Mouse (Mus musculus) liver, embryonic 13.5 days (tissue): ENCODE measurements around the gene Jmy. TPM values are rescaled to one million over a fixed set of nuclear protein-coding genes. Genes with fewer than 3 reads are reported as not detected.

ENCODE experiments used
- ATAC-seq: fragments of 200-750 bp; cut with Nextera tagmentation; 2 replicates; pipeline ENCODE4 v1.8.0; 2017; ENCODE audit warnings: low read depth, mild to moderate bottlenecking, moderate number of reproducible peaks, moderate library complexity
- DNase-seq: peaks from one replicate; pipeline ENCODE4 v3.0.0; 2022
- H3K27ac ChIP-seq: fragments of 300-500 bp; sonication (generic); 2 replicates; pipeline ENCODE4 v1.5.1; 2015; ENCODE audit warnings: moderate library complexity, mild to moderate bottlenecking, inconsistent platforms
- H3K27me3 ChIP-seq: fragments of 300-500 bp; sonication (generic); 2 replicates; pipeline ENCODE4 v1.6.1; 2015; ENCODE audit warnings: mild to moderate bottlenecking, inconsistent platforms
- H3K36me3 ChIP-seq: fragments of 300-500 bp; sonication (generic); 2 replicates; pipeline ENCODE4 v1.6.1; 2015; ENCODE audit warnings: mild to moderate bottlenecking, inconsistent platforms
- H3K4me1 ChIP-seq: fragments of 300-500 bp; sonication (generic); replicated peaks from 2 replicates; pipeline ENCODE4 v1.6.1; 2015; ENCODE audit warnings: inconsistent platforms
- H3K4me2 ChIP-seq: fragments of 300-500 bp; sonication (generic); 2 replicates; pipeline ENCODE4 v1.6.1; 2015; ENCODE audit warnings: inconsistent platforms, mild to moderate bottlenecking, moderate library complexity
- H3K4me3 ChIP-seq: fragments of 300-500 bp; sonication (generic); replicated peaks from 2 replicates; pipeline ENCODE4 v1.5.1; 2015; ENCODE audit warnings: mild to moderate bottlenecking, inconsistent platforms
- H3K9ac ChIP-seq: fragments of 300-500 bp; sonication (generic); 2 replicates; pipeline ENCODE4 v1.6.1; 2015; ENCODE audit warnings: mild to moderate bottlenecking, inconsistent platforms
- H3K9me3 ChIP-seq: fragments of 300-500 bp; sonication (generic); replicated peaks from 2 replicates; pipeline ENCODE4 v1.6.1; 2016; ENCODE audit warnings: inconsistent platforms
- WGBS: fragments of 180-500 bp; shearing (Covaris S2); methylation state at CpG from one replicate; pipeline ENCODE4 v1.1.7; 2015; ENCODE audit not compliant: insufficient replicate concordance; 5-methylcytosine and 5-hydroxymethylcytosine counted together
- polyA plus RNA-seq: library from polyadenylated mRNA; unstranded; fragments of >200 nt; fragmentation: Nextera tagmentation; extraction: Ambion mirVana; gene quantifications from 2 replicates; pipeline ENCODE4 v1.2.1, GENCODE M21; 2015

The Jmy gene
- polyA plus RNA-seq, 1 experiment from 2014 or later: 2.7 TPM

DNA sequence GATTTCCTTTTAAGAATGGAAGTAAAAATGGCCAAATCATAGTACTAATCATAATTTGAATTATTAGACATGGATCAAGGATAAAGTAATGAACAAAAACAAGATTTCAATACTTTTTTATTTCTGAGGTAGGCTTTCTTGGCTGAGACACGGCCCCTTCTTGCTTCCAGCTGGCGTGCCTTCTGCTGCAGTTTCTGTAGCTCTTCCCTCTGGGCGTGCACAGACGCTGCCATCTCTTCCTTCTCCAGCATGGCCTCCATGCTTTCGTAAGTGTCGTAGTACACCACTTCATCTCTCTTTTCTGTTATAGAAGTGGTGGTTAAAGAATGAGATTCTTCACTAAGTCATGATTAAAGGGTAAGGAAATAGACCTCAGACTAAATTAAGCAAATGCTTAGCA, 46.3 kb downstream of the Jmy start:
- H3K9me3 ChIP-seq: no peaks in the 10 kb centered on the region
- H3K27ac ChIP-seq: no peak overlapping the region
- no peaks in the 10 kb centered on the region for H3K4me1 ChIP-seq
- no peak overlapping the region for H3K9ac ChIP-seq
- DNase-seq: no peak
- H3K4me3 ChIP-seq: no peak overlapping the region
- H3K27me3 ChIP-seq: no peaks in the 10 kb centered on the region
- peaks cover 56% of the 10 kb centered on the region for H3K36me3 ChIP-seq
- no peak for ATAC-seq
- 87% methylated on average over 6 of the region's 6 CpGs for WGBS
- no peak overlapping the region for H3K4me2 ChIP-seq

DNA sequence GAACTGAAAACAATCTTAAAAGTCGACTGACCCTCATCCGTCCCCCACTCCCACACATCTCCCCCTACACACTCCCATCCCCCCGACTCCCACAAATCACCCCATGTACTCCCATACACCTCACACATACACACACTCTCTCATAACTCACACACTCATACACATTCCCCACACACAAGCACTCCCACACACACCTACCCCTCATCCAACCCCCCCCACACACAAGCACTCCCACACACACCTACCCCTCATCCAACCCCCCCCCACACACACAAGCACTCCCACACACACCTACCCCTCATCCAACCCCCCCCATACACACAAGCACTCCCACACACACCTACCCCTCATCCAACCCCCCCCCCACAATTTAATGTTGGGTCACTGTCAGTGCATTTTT, 59.4 kb downstream of the Jmy start:
- Histone ChIP-seq H3K9me3 (no peaks in the 10 kb centered on the region), H3K4me3 (no peak overlapping the region), H3K4me1 (no peaks in the 10 kb centered on the region), H3K9ac (no peak overlapping the region), H3K36me3 (peaks cover 42% of the 10 kb centered on the region), H3K27me3 (no peaks in the 10 kb centered on the region), H3K4me2 (no peak overlapping the region), H3K27ac (no peak overlapping the region)
- no peak for ATAC-seq
- DNase-seq: no peak
- WGBS: 85% methylated on average over 3 of the region's 3 CpGs

DNA sequence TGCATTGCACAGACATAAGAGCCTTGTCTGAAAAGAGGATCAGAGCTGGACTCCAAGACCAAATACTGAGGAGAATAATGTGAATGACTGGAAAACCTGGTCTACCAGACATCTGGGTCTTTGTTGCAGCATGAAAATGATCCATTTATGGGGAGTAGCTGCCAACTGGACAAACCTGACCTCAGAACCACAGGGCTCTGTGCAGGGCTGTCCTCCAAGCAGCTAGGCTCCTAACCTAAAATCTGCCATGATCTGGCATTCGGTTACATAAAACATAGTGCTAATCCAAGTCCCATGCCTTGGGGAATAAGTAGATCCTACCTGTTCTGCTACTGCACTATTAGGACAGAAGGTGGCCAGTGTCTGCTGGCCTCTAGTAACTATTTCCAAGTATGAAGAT, 70.4 kb downstream of the Jmy start:
- no peak for DNase-seq
- Histone ChIP-seq H3K4me2 (0 out of 2 replicates have a peak overlapping the region, but pooled peaks have one; percentile 51), H3K9me3 (no peaks in the 10 kb centered on the region), H3K4me3 (no peak overlapping the region), H3K27ac (peak overlapping the region; percentile 94), H3K9ac (peak overlapping the region; percentile 50; the same call in 1 of the 2 replicates), H3K27me3 (no peaks in the 10 kb centered on the region), H3K36me3 (peaks cover 6% of the 10 kb centered on the region), H3K4me1 (peaks cover 50% of the 10 kb centered on the region)
- no peak for ATAC-seq
- WGBS: 88% methylated on average over 1 of the region's 1 CpGs

DNA sequence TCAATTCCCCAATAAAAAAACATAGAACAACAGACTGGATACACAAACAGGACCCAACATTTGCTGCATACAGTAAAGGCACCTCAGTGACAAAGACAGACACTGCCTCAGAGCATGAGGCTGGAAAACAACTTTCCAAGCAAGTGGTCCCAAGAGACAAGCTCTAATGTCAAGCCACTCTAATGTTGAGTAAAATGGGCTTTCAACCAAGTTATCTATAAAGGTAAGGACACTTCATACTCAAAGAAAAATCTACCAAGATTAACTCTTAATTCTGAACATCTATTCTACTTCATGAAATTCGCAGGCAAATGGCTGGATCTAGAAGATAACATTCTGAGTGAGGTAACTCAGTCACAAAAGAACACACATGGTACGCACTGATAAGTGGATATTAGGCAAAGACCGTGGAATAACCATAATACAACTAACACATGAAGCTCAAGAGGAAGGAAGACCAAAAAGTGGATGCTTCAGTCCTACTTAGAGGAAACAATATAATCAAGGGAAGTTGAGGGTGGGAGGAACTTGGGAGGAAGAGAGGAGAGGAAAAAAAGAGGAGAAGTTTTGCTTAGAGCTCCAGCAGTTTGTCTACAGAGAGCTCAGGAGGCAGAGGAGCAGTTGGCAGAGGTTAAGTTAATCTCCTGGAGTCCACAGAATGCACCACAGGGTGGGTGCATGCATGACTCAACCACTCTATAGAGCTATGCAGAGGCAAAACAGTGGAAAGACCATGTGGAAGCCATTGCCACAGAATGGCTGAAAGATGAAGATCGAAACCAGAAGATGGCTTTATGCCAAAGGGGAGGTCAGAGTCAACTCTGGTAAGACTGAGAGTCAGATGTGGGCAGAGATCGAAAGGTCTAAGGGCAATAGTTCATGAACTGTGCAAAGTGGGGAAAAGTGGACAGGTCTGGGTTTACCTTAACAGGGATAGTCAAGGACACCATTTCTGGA, 71.4 kb downstream of the Jmy start:
- Histone ChIP-seq H3K9me3 (no peaks in the 10 kb centered on the region), H3K36me3 (0 out of 2 replicates have a peak, but pooled peaks cover 3% of the 10 kb centered on the region), H3K27me3 (no peaks in the 10 kb centered on the region), H3K4me1 (peaks cover 53% of the 10 kb centered on the region), H3K9ac (peak overlapping the region; percentile 50), H3K4me2 (peak overlapping the region; percentile 51), H3K27ac (peak overlapping the region; percentile 94), H3K4me3 (no peak overlapping the region; the same call in 1 of the 2 replicates)
- ATAC-seq: peak; percentile 97
- peak; percentile 57 for DNase-seq
- 37% methylated on average over 5 of the region's 5 CpGs for WGBS

DNA sequence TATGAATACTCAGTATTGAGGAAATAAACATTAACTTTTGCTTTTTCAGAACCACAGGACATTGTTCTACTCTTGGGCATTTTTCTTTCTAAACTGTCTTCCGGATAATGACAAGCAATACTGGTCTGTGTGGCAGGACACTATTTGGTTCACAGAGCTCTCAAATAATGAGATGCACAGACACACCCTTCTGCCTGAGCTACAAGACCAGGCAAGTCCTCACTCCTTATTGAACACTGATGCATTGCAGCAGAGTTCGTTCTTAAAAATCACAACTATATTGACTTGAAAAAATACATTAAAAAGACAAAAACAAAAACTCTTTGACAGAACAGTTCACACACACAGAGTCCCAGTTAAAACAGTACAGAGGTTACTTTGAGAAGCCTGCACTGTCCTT, 76.4 kb downstream of the Jmy start:
- DNase-seq (no peak), ATAC-seq (no peak)
- Histone ChIP-seq H3K4me2 (no peak overlapping the region), H3K4me3 (no peak overlapping the region), H3K4me1 (peaks cover 42% of the 10 kb centered on the region), H3K27me3 (no peaks in the 10 kb centered on the region), H3K9me3 (no peaks in the 10 kb centered on the region), H3K36me3 (no peaks in the 10 kb centered on the region), H3K9ac (no peak overlapping the region), H3K27ac (no peak overlapping the region)
- WGBS: 76% methylated on average over 2 of the region's 2 CpGs

DNA sequence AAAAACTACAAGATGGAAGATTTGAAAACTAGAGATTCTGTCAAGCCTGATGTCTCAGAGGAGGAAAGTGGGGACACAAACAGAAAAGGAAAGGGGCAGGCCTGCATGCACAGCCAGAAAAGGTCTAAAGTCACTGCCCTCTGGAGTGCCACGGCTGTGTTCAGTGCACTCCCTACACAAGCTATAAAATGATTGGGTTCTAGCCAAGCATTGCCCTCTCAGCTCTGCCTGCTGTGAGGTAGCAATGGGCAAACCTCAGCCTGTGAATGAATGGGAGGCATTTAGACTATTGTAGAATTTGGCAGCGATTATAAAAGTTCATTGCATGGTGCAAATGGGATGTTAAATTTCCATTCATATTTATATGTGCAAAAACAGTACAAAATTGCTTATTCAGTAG, 79.8 kb downstream of the Jmy start:
- Histone ChIP-seq H3K27ac (no peak overlapping the region), H3K27me3 (no peaks in the 10 kb centered on the region), H3K36me3 (no peaks in the 10 kb centered on the region), H3K9me3 (no peaks in the 10 kb centered on the region), H3K4me1 (peaks cover 12% of the 10 kb centered on the region; the same call in 1 of the 2 replicates), H3K9ac (no peak overlapping the region), H3K4me2 (no peak overlapping the region), H3K4me3 (no peak overlapping the region)
- no peak for ATAC-seq
- DNase-seq: no peak
- WGBS: 73% methylated on average over 2 of the region's 2 CpGs

DNA sequence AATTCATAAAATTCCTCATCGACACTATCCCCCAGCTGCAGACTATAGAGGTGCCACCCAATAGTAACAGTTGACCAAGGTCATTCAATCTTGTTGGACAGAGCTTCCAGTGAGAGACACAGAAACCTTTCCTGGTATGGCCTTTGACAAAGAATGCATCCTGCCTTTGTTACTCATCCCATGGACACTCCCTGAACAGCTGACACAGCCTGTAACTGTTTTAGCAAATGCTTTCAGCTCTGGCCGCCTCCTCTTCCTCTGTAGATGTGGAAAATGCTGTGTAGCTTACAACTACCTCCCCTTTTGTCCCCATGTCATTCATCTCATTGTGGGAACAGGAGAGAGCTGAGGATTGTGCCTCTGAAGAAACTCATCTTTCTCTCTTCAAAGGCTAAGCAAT, 81.3 kb downstream of the Jmy start:
- no peak overlapping the region for H3K9ac ChIP-seq
- H3K36me3 ChIP-seq: no peaks in the 10 kb centered on the region
- H3K27ac ChIP-seq: no peak overlapping the region
- no peak for ATAC-seq
- no peak overlapping the region for H3K4me3 ChIP-seq
- 73% methylated on average over 2 of the region's 2 CpGs for WGBS
- peaks cover 6% of the 10 kb centered on the region; the same call in 1 of the 2 replicates for H3K4me1 ChIP-seq
- no peaks in the 10 kb centered on the region for H3K27me3 ChIP-seq
- DNase-seq: no peak
- no peak overlapping the region for H3K4me2 ChIP-seq
- no peaks in the 10 kb centered on the region for H3K9me3 ChIP-seq

DNA sequence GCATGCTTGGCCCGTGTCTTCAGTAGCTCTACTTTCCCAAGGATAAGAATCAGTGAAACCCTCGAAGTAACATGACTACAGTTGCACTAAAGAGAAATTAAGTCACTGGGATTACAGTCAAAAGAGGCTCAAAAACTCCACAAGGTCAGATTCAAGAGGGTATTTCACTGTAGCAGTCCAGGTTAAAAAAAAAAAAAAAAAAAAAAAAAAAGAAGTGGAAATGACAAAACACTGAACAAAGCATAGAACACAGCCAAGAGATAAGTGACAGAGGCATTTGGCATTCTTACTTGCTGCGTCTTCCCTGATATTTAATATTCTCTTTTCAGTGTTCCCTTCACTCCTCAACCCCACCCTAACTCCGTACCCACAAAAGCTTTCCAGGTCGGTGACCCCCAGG, 84.6 kb downstream of the Jmy start:
- Histone ChIP-seq H3K9me3 (no peaks in the 10 kb centered on the region), H3K27me3 (no peaks in the 10 kb centered on the region), H3K4me1 (0 out of 2 replicates have a peak, but pooled peaks cover 3% of the 10 kb centered on the region), H3K27ac (no peak overlapping the region), H3K36me3 (no peaks in the 10 kb centered on the region), H3K4me3 (no peak overlapping the region), H3K9ac (no peak overlapping the region), H3K4me2 (no peak overlapping the region)
- ATAC-seq (no peak), DNase-seq (no peak)
- WGBS: 75% methylated on average over 5 of the region's 5 CpGs

DNA sequence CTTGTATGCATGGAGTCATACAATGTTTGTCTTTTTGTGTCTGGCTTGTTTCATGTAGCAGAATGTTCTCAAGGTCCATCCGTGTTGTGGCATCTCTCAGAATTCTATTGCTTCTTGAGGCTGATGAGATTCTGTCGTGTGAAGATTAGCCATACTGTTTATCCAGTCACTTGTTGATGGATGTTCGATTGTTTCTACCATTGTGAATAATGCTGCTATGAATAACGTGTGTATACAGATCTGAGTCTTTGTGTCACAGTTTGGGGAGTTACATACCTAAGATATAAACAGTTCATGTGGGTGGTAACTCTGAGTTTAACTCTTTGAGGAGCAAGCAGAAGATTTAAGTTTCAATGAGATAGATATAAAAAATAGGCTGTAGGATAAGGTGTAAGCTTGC, 89.3 kb downstream of the Jmy start:
- H3K9me3 ChIP-seq: no peaks in the 10 kb centered on the region
- H3K4me1 ChIP-seq: peaks cover 7% of the 10 kb centered on the region; the same call in 1 of the 2 replicates
- no peak overlapping the region for H3K4me2 ChIP-seq
- no peak overlapping the region for H3K4me3 ChIP-seq
- peaks cover 3% of the 10 kb centered on the region; the same call in 1 of the 2 replicates for H3K36me3 ChIP-seq
- WGBS: 74% methylated on average over 4 of the region's 4 CpGs
- H3K27ac ChIP-seq: no peak overlapping the region
- no peaks in the 10 kb centered on the region for H3K27me3 ChIP-seq
- no peak for DNase-seq
- no peak for ATAC-seq
- no peak overlapping the region for H3K9ac ChIP-seq

DNA sequence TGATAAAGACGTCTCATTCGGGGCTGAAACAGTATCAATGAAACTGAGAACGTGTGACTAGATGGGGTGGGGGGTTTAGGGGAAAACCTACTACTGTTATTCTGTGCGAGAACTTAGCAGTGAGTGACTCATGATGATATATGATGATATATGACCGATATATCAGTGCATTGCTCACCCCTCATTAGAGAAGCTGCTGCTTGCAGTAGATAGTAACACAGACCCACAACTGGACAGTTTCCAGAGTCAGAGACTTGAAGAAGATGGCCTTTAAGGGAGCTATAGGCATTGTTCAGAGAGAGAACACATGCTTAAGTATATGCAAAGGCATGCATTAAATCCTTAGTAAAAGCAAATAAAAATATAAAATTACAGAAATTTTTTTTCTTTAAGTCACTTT, 92.8 kb downstream of the Jmy start:
- ATAC-seq: 0 out of 2 replicates have a peak, but pooled peaks have one; percentile 31
- no peak overlapping the region for H3K27ac ChIP-seq
- H3K36me3 ChIP-seq: peaks cover 6% of the 10 kb centered on the region; the same call in 1 of the 2 replicates
- H3K4me1 ChIP-seq: peaks cover 7% of the 10 kb centered on the region; the same call in 1 of the 2 replicates
- DNase-seq: no peak
- no peaks in the 10 kb centered on the region for H3K27me3 ChIP-seq
- no peak overlapping the region for H3K4me2 ChIP-seq
- no peak overlapping the region for H3K4me3 ChIP-seq
- no peak overlapping the region for H3K9ac ChIP-seq
- H3K9me3 ChIP-seq: no peaks in the 10 kb centered on the region
- WGBS: 61% methylated on average over 5 of the region's 5 CpGs

DNA sequence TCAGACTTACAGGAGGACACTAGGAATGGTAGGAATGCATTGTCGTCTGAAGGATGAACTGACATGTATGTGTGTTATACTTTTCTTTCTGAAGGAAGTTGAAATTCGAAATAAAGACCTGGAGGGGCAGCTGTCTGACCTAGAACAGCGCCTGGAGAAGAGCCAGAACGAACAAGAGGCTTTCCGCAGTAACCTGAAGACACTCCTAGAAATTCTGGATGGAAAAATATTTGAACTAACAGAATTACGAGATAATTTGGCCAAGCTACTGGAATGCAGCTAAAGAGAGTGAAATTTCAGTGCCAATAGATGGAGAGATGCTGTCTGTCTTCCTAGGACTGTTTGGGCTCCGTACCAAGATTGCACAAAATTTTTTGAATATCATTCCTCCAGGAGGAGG, 97.7 kb downstream of the Jmy start:
- 81% methylated on average over 7 of the region's 7 CpGs for WGBS
- Histone ChIP-seq H3K9me3 (0 out of 2 replicates have a peak, but pooled peaks cover 3% of the 10 kb centered on the region), H3K4me3 (no peak overlapping the region), H3K27me3 (no peaks in the 10 kb centered on the region), H3K27ac (no peak overlapping the region), H3K36me3 (peaks cover 16% of the 10 kb centered on the region), H3K9ac (no peak overlapping the region), H3K4me2 (no peak overlapping the region), H3K4me1 (peaks cover 13% of the 10 kb centered on the region)
- no peak for DNase-seq
- ATAC-seq: no peak
